Mouse (Mus musculus): Measurements from ENCODE around the gene Tiprl. TPM values are rescaled to one million over a fixed set of nuclear protein-coding genes. Genes with fewer than 3 reads are reported as not detected.

Gene Tiprl
- total RNA-seq (2021): 50.1 and 51.3 TPM in 2 replicates
- long read RNA-seq, experiment 1, full-length matches to known transcripts: 91 of 99 reads
- long read RNA-seq, experiment 1, partial matches to known transcripts: 0 of 99 reads
- long read RNA-seq, experiment 1, other reads (novel, unspliced or antisense): 8 of 99 reads
- long read RNA-seq, experiment 2, full-length matches to known transcripts: 66 of 84 reads
- long read RNA-seq, experiment 2, partial matches to known transcripts: 0 of 84 reads
- long read RNA-seq, experiment 2, other reads (novel, unspliced or antisense): 18 of 84 reads

GRCm38 (mm10) chr1:165236321-165237298, at the start of gene Tiprl:
Gene Tiprl (minus strand): TSS chr1:165236996.
- DNase-seq: peak; percentile 98

- no peak for DNase-seq
Observed at GRCm38 (mm10) chr1:165284096-165284495, 47.3 kb upstream of the Tiprl start.

- DNase-seq: no peak
Observed at GRCm38 (mm10) chr1:165282967-165283345, 46.2 kb upstream of the Tiprl start.

- no peak for DNase-seq
Observed at GRCm38 (mm10) chr1:165282222-165282966, 45.6 kb upstream of the Tiprl start.

- DNase-seq: peak; percentile 87
Observed at GRCm38 (mm10) chr1:165281351-165282221, 44.8 kb upstream of the Tiprl start.

GRCm38 (mm10) chr1:165280741-165281140, 43.9 kb upstream of the Tiprl start:
- no peak for DNase-seq

GRCm38 (mm10) chr1:165274946-165275345, 38.1 kb upstream of the Tiprl start:
- no peak for DNase-seq

GRCm38 (mm10) chr1:165252027-165252671, 15.4 kb upstream of the Tiprl start:
- DNase-seq: peak; percentile 79

- DNase-seq: no peak
Observed at GRCm38 (mm10) chr1:165250546-165250945, 13.8 kb upstream of the Tiprl start.

GRCm38 (mm10) chr1:165248842-165249241, 12.0 kb upstream of the Tiprl start:
- no peak for DNase-seq

GRCm38 (mm10) chr1:165247788-165248187, 11.0 kb upstream of the Tiprl start:
- DNase-seq: no peak

- DNase-seq: peak; percentile 61
Observed at GRCm38 (mm10) chr1:165247085-165247484, 10.3 kb upstream of the Tiprl start.

- no peak for DNase-seq
Observed at GRCm38 (mm10) chr1:165246587-165246986, 9.8 kb upstream of the Tiprl start.

GRCm38 (mm10) chr1:165235846-165236245, 950 bp downstream of the Tiprl start:
- no peak for DNase-seq

GRCm38 (mm10) chr1:165233806-165234205, 3.0 kb downstream of the Tiprl start:
- DNase-seq: peak; percentile 61

GRCm38 (mm10) chr1:165230691-165231090, 6.1 kb downstream of the Tiprl start:
- DNase-seq: no peak

- no peak for DNase-seq
Observed at GRCm38 (mm10) chr1:165229577-165229976, 7.2 kb downstream of the Tiprl start.

- no peak for DNase-seq
Observed at GRCm38 (mm10) chr1:165217023-165217589, 19.7 kb downstream of the Tiprl start.

- no peak for DNase-seq
Observed at GRCm38 (mm10) chr1:165215831-165216230, 21.0 kb downstream of the Tiprl start.

GRCm38 (mm10) chr1:165205591-165205990, 31.2 kb downstream of the Tiprl start:
- DNase-seq: no peak
